Comparison of ENCODE assay signal across 11 mouse cellular contexts in the genomic region with DNA sequence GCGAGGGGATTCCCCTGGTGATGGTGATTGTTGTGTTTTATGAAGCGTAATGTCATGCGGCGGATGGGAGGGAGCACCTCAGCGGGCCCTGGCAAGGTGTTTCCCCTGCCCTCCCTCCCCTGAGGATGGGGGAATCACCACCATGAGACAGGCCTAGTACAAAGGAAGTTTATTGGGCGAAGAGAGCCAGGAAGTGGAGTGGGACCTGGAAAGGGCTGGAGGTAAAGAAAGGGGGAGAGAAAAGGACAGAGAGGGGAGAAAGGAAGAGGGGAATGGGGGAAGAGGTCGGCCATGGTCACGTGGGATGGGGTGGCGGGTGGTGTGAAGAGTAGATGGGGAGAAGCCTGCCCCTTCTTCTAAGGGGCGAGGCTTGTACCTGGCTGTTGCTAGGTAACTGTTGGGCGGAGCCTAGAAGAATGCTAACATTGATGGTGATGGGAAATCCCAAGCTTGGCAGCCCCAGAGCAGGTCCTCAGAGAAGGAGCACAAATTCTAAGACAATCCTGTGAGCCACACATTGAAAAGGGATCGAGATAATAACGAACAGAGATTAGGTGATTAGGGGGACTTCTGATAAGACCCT. TPM values are rescaled to one million over a fixed set of nuclear protein-coding genes. Genes with fewer than 3 reads are reported as not detected.
DNase-seq lines count a peak whose midpoint lies in the region; ATAC-seq and TF ChIP-seq lines count a peak whose summit lies in the region.
"Had no signal": no experiment of that assay in that cellular context is flagged by ENCODE, and none has a peak within 500 bp of the region (broad histone marks: within the 10 kb centered on the region; RNA-seq: fewer than 3 reads in every experiment).

No protein-coding gene starts in this region.

- ATAC-seq in forebrain, embryonic 13.5 days: no peak

- H3K4me2 ChIP-seq in forebrain, embryonic 13.5 days: no peak overlapping the region

- H3K9me3 ChIP-seq in embryonic facial prominence, embryonic 10.5 days: no peaks in the 10 kb centered on the region
- no peaks in the 10 kb centered on the region for H3K9me3 ChIP-seq in forebrain, embryonic 13.5 days (replicated peaks)
- H3K9me3 ChIP-seq: megakaryocyte, embryonic 14.5 days had no signal

- TF ChIP-seq POLR2A in kidney, adult 2 months (IDR thresholded peaks at IDR 0.05; ENCODE audit: low read depth, low read length): no peak

- H3K36me3 ChIP-seq in kidney, adult 2 months (ENCODE audit: control insufficient read depth, insufficient read depth, low read length): no peaks in the 10 kb centered on the region; the same call in 1 of the 2 replicates
- no peaks in the 10 kb centered on the region for H3K36me3 ChIP-seq in embryonic facial prominence, embryonic 10.5 days (replicated peaks)
- no peaks in the 10 kb centered on the region for H3K36me3 ChIP-seq in forebrain, embryonic 13.5 days (ENCODE audit: poor library complexity, severe bottlenecking)

- peak; percentile 59 for DNase-seq in kidney, adult 2 months
- no peak for DNase-seq in kidney, adult 11 months
- DNase-seq in CD4-positive, CD25-positive, alpha-beta regulatory T cell, adult 2 months (ENCODE audit: low read depth, low spot score): peak; percentile 86
- no peak for DNase-seq in embryonic facial prominence, embryonic 10.5 days (ENCODE audit: low spot score)
- DNase-seq in kidney, postnatal 4 days: peak; percentile 36 to 61
- DNase-seq in yolk sac, embryonic 10.5 days (ENCODE audit: low spot score): no peak
- no peak for DNase-seq in gastrocnemius, postnatal 10 days
- DNase-seq: layer of hippocampus, postnatal 36 days had no signal

- no peak overlapping the region for H3K9ac ChIP-seq in forebrain, embryonic 13.5 days

- WGBS in kidney, adult 2 months: 70% methylated on average over 13 of the region's 13 CpGs
- 71% methylated on average over 13 of the region's 13 CpGs for WGBS in embryonic facial prominence, embryonic 10.5 days
- 71% methylated on average over 13 of the region's 13 CpGs for WGBS in forebrain, embryonic 13.5 days

- no peak overlapping the region for H3K27ac ChIP-seq in kidney, adult 2 months (ENCODE audit: insufficient read depth, low read depth, low read length)
- 0 out of 2 replicates have a peak overlapping the region, but pooled peaks have one; percentile 4 for H3K27ac ChIP-seq in embryonic facial prominence, embryonic 10.5 days (replicated peaks)
- no peak overlapping the region for H3K27ac ChIP-seq in forebrain, embryonic 13.5 days

- peaks cover 11% of the 10 kb centered on the region; the same call in 1 of the 2 replicates for H3K4me1 ChIP-seq in kidney, adult 2 months (ENCODE audit: control insufficient read depth, insufficient read depth, low read length)
- H3K4me1 ChIP-seq in embryonic facial prominence, embryonic 10.5 days: peaks cover 49% of the 10 kb centered on the region
- peaks cover 21% of the 10 kb centered on the region for H3K4me1 ChIP-seq in forebrain, embryonic 13.5 days

- H3K4me3 ChIP-seq in kidney, adult 2 months (ENCODE audit: insufficient read depth, low read depth, low read length): no peak overlapping the region
- no peak overlapping the region for H3K4me3 ChIP-seq in embryonic facial prominence, embryonic 10.5 days
- no peak overlapping the region for H3K4me3 ChIP-seq in forebrain, embryonic 13.5 days
- H3K4me3 ChIP-seq: erythroblast, embryonic 14.5 days; megakaryocyte, embryonic 14.5 days had no signal

- no peaks in the 10 kb centered on the region for H3K27me3 ChIP-seq in kidney, adult 2 months (replicated peaks; ENCODE audit: control insufficient read depth, insufficient read depth, low read length)
- H3K27me3 ChIP-seq in embryonic facial prominence, embryonic 10.5 days (replicated peaks; ENCODE audit: low read depth, poor library complexity, severe bottlenecking): no peaks in the 10 kb centered on the region
- no peaks in the 10 kb centered on the region for H3K27me3 ChIP-seq in forebrain, embryonic 13.5 days

- no peak for TF ChIP-seq CTCF in kidney, adult 2 months (conservative IDR thresholded peaks at IDR 0.05; ENCODE audit: insufficient read depth, insufficient read length, low read depth, low read length)

RNA-seq across cellular contexts. Expression of a gene that starts 45.7 kb away (rescaled TPM):
- 58.4 and 58.5 TPM in 2 replicates for polyA plus RNA-seq in kidney, adult 2 months (2012; rRNA removed)
- polyA plus RNA-seq in embryonic facial prominence, embryonic 10.5 days (2016; fragmentation: Nextera tagmentation; extraction: Ambion mirVana): 0.14 TPM in 1 of 2 replicates, not detected in the other
- under 1 TPM; 0.20 to 0.21 TPM for total RNA-seq in gastrocnemius, postnatal 10 days (2021)
- polyA plus RNA-seq in forebrain, embryonic 13.5 days (2015; fragmentation: Nextera tagmentation; extraction: Ambion mirVana): not detected in 2 replicates
- total RNA-seq: layer of hippocampus, postnatal 36 days had no signal
- polyA plus RNA-seq: erythroblast, embryonic 14.5 days had no signal

Comparison
In these comparisons a context has a peak if more than half of its experiments do, and no peak if none do; other contexts are left out.
1. DNase-seq: peak in kidney, adult 2 months (single experiment), CD4-positive, CD25-positive, alpha-beta regulatory T cell, adult 2 months (single experiment) and kidney, postnatal 4 days (2 of 2); none in kidney, adult 11 months (single experiment), embryonic facial prominence, embryonic 10.5 days (single experiment), yolk sac, embryonic 10.5 days (single experiment) and gastrocnemius, postnatal 10 days (single experiment).
2. RNA of a gene that starts 45.7 kb away (polyA plus RNA-seq): 58.4 to 58.5 TPM in kidney, adult 2 months; 0.14 TPM in embryonic facial prominence, embryonic 10.5 days and not detected in forebrain, embryonic 13.5 days; every median in the first group is over 10 times any median in the second.